Mouse (Mus musculus): ENCODE measurements at regions not wholly inside any gene's neighbourhood (a gene's known extent, or its start where the extent isn't known, plus 50 kb on each side); places are given as distances from the start of the nearest gene placed in this dataset.

DNA sequence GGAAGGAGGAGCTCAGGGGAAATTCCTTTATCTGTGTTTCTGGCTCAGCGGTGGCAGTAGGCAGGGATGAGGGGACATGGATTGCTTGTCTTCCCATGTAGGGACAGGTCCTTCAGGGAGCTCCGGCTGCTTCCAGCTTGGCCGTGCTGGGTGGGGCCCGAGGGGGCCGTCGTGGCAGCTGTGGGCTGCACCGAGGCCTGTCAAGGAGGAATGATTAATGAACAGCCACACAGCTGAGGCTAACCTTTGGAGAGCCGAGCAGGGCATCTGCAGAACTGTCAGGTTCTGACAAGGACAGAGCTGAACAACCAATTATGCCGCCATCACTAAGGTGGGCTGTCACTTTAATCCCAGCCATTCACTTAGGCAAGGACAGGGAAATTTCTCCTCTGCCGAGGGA is 300.0 kb downstream of the 3100002H09Rik start:
- 40% methylated on average over 10 of the region's 10 CpGs for WGBS
- Histone ChIP-seq H3K4me1 (0 out of 2 replicates have a peak, but pooled peaks cover 3% of the 10 kb centered on the region), H3K27me3 (no peaks in the 10 kb centered on the region), H3K4me3 (no peak overlapping the region), H3K4me2 (no peak overlapping the region), H3K9ac (no peak overlapping the region), H3K9me3 (no peaks in the 10 kb centered on the region; the same call in 1 of the 2 replicates), H3K36me3 (no peaks in the 10 kb centered on the region), H3K27ac (no peak overlapping the region)
- no peak for ATAC-seq (ENCODE audit: insufficient number of reproducible peaks, insufficient read depth, low FRiP score, low TSS enrichment, low read depth)

DNA sequence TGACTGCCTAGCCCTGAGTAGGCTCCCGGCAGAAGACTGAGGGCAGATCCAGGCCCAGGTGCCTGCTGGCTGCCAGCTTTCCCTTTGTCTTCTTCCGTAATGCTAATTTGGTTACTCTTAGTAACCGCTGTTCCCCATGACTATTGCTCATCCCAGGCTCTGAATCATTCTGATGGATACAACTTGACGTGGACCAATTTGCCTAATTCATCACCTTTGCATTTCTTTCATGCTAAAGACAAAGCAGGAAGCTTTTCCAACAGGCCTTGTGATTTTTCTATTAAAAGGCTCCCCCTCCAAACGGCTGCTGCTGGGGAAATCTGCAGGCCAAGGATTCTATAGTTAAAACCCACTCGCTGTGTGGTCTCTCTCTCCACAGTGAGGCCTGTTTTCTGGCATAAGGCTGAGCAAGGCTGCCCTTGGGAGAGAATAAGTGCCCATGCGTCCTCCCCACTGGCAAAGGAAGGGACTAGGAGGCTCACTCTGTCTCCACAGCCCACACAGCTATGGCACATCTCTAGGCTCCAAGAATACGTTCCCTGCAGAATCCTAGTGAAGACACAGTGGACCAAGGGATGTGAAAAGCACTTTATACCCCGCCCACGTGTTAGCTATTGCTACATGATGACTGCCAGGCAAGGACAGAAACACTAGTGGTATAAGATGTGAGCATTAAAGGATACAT is 304.6 kb downstream of the 3100002H09Rik start:
- ATAC-seq (ENCODE audit: insufficient number of reproducible peaks, insufficient read depth, low FRiP score, low TSS enrichment, low read depth) = no peak
- Histone ChIP-seq H3K36me3 (no peaks in the 10 kb centered on the region), H3K27me3 (peaks cover 4% of the 10 kb centered on the region; the same call in 1 of the 2 replicates), H3K9ac (no peak overlapping the region), H3K4me3 (no peak overlapping the region), H3K4me1 (0 out of 2 replicates have a peak, but pooled peaks cover 3% of the 10 kb centered on the region), H3K27ac (no peak overlapping the region), H3K9me3 (no peaks in the 10 kb centered on the region), H3K4me2 (no peak overlapping the region)
- WGBS = 71% methylated on average over 10 of the region's 10 CpGs

DNA sequence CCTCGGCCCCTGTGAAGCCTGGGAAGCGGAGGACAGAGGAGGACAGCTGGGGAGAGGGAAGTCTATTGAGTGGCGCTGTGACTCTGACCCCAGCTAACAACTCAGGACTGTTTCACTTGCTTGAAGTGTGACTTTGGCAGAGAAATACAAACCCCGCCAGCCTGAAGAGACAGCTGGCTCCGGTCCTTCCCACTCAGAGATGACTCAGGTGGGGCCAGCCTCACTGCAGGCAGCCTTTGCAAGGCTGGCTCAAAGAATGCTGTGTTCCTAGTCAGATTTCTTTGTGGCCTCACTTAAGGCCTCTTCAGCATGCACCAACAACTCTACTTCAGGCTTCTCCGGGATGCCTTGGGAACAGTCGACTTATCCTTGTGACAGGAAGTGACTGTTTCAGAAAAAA is 307.7 kb downstream of the 3100002H09Rik start:
- H3K36me3 ChIP-seq = no peaks in the 10 kb centered on the region
- no peak overlapping the region for H3K9ac ChIP-seq
- 48% methylated on average over 7 of the region's 7 CpGs for whole genome bisulfite sequencing
- peaks cover 9% of the 10 kb centered on the region; the same call in 1 of the 2 replicates for H3K27me3 ChIP-seq
- no peak overlapping the region for H3K4me3 ChIP-seq
- peaks cover 9% of the 10 kb centered on the region; the same call in 1 of the 2 replicates for H3K4me1 ChIP-seq
- H3K9me3 ChIP-seq = no peaks in the 10 kb centered on the region
- no peak overlapping the region for H3K4me2 ChIP-seq
- ATAC-seq (ENCODE audit: insufficient number of reproducible peaks, insufficient read depth, low FRiP score, low TSS enrichment, low read depth) = no peak
- 0 out of 2 replicates have a peak overlapping the region, but pooled peaks have one; percentile 4 for H3K27ac ChIP-seq

DNA sequence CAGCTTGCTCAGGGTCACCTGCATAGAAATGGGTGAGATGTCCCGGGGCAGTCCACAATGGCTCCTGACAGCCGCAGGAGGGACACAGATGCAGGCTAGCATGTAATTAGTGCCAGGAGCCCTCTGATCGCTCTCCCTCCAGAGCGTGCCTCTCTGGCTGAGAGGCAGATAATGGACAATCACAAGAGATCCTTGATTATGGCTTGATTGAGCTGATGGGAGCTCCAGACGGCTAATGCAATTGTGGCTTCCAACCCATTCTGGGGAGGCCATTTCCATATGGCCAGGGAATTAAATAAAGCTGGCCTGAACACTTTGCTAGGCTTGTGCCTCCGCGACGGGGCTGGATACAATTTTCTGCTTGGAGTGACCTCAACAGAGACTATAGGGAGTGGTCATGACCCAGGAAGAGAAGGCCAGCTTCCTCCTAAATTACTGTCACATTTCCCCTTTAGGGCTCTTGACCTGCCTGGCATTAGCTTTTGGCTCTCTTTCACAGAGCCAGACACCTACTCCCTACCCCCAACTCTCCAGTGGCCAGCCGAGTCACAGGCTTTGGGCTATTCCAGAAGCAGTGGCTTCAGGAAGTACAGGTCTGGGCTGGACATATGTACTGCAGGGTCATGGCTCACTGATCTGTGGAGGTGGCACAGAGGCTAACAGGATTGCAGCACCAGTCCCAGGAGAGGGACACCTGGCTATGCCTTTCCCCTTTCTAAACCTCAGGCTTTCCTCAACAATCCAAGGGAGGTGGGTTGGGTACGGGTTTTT is 311.8 kb downstream of the 3100002H09Rik start:
- H3K4me2 ChIP-seq = no peak overlapping the region
- peaks cover 9% of the 10 kb centered on the region; the same call in 1 of the 2 replicates for H3K4me1 ChIP-seq
- H3K27ac ChIP-seq = no peak overlapping the region
- H3K36me3 ChIP-seq = no peaks in the 10 kb centered on the region
- no peaks in the 10 kb centered on the region for H3K9me3 ChIP-seq
- no peak overlapping the region for H3K9ac ChIP-seq
- 19% methylated on average over 10 of the region's 10 CpGs for WGBS
- H3K27me3 ChIP-seq = peaks cover 9% of the 10 kb centered on the region; the same call in 1 of the 2 replicates
- H3K4me3 ChIP-seq = no peak overlapping the region
- ATAC-seq (ENCODE audit: insufficient number of reproducible peaks, insufficient read depth, low FRiP score, low TSS enrichment, low read depth) = no peak

DNA sequence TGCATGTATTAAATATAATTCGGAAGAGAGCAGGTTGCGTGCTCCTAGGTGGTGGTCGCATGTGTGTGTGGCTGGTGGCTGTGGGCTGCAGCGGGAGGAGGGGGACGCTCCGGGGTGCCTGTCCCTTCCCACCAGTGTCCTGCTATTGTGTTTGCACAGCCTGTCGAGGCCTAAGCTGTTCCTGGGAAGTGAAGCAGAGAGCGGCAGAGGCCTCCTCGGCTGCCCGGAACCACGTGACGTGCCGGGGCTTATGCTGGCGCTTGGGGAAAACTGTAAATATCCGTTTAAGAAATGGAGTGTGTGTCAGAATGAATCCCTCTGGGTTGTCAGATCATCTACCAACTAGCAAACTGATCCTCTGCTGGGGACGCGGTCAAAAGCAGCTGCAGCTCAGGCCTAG is 318.3 kb downstream of the 3100002H09Rik start:
- ATAC-seq (ENCODE audit: insufficient number of reproducible peaks, insufficient read depth, low FRiP score, low TSS enrichment, low read depth) = no peak
- Histone ChIP-seq H3K4me1 (peaks cover 13% of the 10 kb centered on the region), H3K27ac (no peak overlapping the region), H3K27me3 (no peaks in the 10 kb centered on the region), H3K9ac (no peak overlapping the region), H3K4me2 (peak overlapping the region; percentile 22), H3K4me3 (no peak overlapping the region), H3K9me3 (no peaks in the 10 kb centered on the region), H3K36me3 (no peaks in the 10 kb centered on the region)
- 30% methylated on average over 17 of the region's 17 CpGs for WGBS

DNA sequence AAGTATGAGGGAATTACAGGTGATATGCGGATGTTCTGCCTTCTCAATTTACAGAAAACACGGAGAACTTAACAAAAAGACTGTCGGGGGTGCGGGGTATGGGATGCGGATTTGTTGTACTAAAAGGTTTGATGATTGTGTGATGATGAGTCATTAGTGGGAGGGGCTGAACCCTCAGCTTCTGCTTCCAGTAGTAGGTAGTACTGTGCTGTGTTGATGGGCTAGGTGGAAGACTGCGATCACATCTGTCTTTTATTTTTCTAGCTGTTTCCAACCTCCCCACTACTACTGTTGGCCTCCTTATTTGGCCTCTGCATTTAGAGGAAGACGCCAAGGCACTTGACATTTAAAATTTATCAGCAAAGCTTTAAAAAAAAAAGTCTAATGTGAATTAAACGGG is 318.8 kb downstream of the 3100002H09Rik start:
- Histone ChIP-seq H3K9me3 (no peaks in the 10 kb centered on the region), H3K9ac (no peak overlapping the region), H3K36me3 (no peaks in the 10 kb centered on the region), H3K27me3 (no peaks in the 10 kb centered on the region), H3K4me2 (no peak overlapping the region), H3K4me1 (peaks cover 13% of the 10 kb centered on the region), H3K27ac (no peak overlapping the region), H3K4me3 (no peak overlapping the region)
- 54% methylated on average over 8 of the region's 8 CpGs for WGBS
- no peak for ATAC-seq (ENCODE audit: insufficient number of reproducible peaks, insufficient read depth, low FRiP score, low TSS enrichment, low read depth)

DNA sequence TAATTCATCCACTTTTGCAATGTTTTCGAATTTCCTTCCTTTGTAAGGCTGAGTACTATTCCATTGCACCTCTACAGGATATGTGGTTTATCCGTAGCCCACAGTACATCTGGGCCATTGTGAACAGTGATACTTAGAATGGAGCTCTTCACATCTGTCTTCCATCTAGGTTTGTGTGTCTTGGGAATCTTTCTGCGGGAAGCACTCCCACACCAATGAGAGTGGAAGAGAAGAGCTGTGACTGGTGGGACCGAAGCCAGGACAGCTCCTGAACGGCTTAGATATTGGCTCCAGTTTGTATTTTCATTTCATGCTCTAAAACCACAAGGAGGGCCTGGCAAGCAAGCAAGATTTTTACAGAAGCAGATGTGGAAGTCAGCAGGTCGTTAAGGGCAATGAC is 323.1 kb downstream of the 3100002H09Rik start:
- Histone ChIP-seq H3K4me1 (peaks cover 10% of the 10 kb centered on the region), H3K27me3 (no peaks in the 10 kb centered on the region), H3K4me3 (no peak overlapping the region), H3K9me3 (no peaks in the 10 kb centered on the region), H3K36me3 (no peaks in the 10 kb centered on the region), H3K9ac (no peak overlapping the region), H3K4me2 (no peak overlapping the region), H3K27ac (no peak overlapping the region)
- WGBS = 39% methylated on average over 6 of the region's 6 CpGs
- ATAC-seq (ENCODE audit: insufficient number of reproducible peaks, insufficient read depth, low FRiP score, low TSS enrichment, low read depth) = no peak

DNA sequence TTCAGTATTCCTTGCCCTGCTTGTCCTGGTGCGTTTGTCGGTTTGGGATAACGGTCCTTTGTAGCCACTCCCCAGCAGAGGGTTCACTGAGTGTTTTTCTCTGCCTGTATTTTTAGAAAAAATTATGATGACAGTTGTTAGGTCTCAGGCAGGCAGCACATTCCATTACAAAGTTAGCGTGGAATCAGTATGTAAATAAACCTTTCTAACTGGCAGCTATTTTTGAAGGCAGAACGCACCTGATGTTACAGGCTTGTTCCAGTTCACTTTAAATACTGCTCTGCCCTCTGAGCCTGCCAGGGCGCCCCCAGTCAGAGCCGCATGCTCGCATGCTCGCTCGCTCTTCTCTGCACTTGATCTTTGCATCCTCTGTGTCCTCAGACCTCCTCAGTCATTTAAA is 331.9 kb downstream of the 3100002H09Rik start:
- Histone ChIP-seq H3K36me3 (no peaks in the 10 kb centered on the region), H3K9me3 (no peaks in the 10 kb centered on the region), H3K4me2 (no peak overlapping the region), H3K4me1 (peaks cover 24% of the 10 kb centered on the region), H3K27me3 (peaks cover 8% of the 10 kb centered on the region), H3K9ac (no peak overlapping the region), H3K4me3 (no peak overlapping the region), H3K27ac (no peak overlapping the region; the same call in 1 of the 2 replicates)
- 7% methylated on average over 10 of the region's 10 CpGs for whole genome bisulfite sequencing
- ATAC-seq (ENCODE audit: insufficient number of reproducible peaks, insufficient read depth, low FRiP score, low TSS enrichment, low read depth) = no peak

DNA sequence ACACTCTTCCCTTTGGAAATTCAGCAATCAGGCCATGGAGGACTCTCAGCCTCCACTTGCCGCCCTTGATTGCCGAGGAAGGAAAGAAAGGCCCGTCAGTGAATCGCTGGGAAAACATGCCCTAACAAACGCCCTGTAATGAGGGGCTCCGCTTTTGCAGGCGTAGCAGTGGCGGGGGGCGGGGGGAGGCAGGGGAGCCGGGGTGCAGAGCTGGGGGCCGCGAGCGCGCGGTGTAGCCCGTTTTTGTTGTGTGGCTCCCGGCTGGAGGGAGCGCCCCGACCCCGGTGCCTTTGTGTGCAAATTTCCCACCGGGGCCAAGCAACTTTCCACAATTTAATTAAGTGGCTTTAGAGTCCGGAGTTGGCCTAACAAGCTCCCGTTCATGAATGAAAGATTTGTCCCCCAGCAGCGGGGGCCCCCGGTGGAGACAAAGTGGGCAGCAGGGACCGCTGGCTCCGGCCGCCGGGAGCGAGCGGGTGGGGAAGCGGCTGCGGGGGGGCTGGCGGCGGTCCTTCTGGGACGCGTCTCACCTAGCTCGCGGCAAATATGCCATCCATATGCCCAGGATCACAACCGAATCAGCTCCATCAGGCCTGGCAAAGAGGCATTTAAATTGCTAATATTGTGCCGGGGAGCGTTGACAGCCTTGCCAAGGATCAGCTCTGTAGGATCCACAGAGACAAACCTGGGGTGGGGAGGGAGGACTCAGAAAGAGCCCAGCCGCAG is 333.0 kb downstream of the 3100002H09Rik start:
- Histone ChIP-seq H3K27me3 (peaks cover 8% of the 10 kb centered on the region), H3K4me2 (peak overlapping the region; percentile 90), H3K4me1 (peaks cover 24% of the 10 kb centered on the region), H3K9ac (peak overlapping the region; percentile 75), H3K36me3 (no peaks in the 10 kb centered on the region), H3K9me3 (no peaks in the 10 kb centered on the region), H3K4me3 (peak overlapping the region; percentile 47), H3K27ac (peak overlapping the region; percentile 76)
- ATAC-seq (ENCODE audit: insufficient number of reproducible peaks, insufficient read depth, low FRiP score, low TSS enrichment, low read depth) = no peak; the same call in 1 of the 2 replicates
- WGBS = under 1% methylated on average over 43 of the region's 43 CpGs

DNA sequence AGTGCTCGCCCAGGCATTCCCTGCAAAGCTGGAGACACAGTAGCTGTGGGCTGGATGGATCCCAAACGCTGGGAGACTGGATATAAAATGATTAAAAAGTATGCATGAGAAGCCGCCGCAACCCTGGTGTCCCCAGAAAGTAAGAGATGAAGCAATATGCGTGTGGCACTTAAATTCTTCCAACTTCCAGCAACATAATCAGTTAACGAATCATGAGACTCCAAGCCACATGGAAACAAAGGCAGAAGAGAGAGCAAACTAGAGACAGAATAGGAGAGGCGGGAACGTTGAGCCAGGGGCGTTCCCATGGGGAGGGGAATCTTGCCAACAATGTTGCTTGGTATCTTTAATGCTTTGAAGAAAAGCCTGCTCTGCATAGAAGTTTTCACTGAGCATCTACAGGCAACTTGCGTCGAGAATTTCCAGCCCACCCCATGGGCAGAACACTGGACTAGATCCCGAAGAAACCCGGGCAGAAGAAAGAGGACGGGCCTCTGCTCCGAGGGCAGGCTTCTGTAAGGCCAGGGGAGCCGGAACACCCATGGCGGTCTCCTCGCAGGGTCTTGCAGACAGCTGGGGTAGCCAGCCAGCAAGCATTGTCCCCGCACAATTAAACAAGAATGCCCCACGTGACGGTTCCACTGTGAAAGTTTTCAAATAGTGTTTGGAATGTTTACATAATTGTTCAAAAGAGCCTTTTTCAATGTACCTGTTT is 333.7 kb downstream of the 3100002H09Rik start:
- peak overlapping the region; percentile 76 for H3K27ac ChIP-seq
- H3K4me2 ChIP-seq = peak overlapping the region; percentile 90

DNA sequence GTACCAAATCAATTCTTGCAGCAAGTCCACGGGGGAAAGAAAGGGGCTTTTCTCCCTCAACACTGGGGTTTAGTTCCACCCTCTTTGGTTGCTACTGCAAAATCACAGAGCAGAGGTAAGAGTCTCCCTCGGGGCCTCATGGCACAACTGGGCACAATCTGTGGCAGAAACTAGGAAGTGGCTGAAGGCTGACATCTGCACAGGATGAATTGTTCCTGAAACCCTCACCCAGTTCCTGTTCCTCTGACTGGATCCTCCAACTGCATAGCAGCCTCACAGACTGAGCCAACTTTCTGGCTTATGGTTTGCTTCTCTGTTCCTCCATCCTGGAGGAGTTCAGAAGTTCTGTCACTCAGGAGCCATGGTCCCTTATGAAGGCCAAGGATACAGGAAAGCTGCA is 338.6 kb downstream of the 3100002H09Rik start:
- ATAC-seq (ENCODE audit: insufficient number of reproducible peaks, insufficient read depth, low FRiP score, low TSS enrichment, low read depth) = no peak
- 65% methylated on average over 2 of the region's 2 CpGs for WGBS

More for the DNA sequence above, 333.7 kb downstream of the 3100002H09Rik start:
- H3K27me3 ChIP-seq = peaks cover 8% of the 10 kb centered on the region
- H3K4me1 ChIP-seq = peaks cover 24% of the 10 kb centered on the region
- peak overlapping the region; percentile 75 for H3K9ac ChIP-seq
- no peaks in the 10 kb centered on the region for H3K9me3 ChIP-seq
- peak; percentile 66; the same call in 1 of the 2 replicates for ATAC-seq (ENCODE audit: insufficient number of reproducible peaks, insufficient read depth, low FRiP score, low TSS enrichment, low read depth)
- no peaks in the 10 kb centered on the region for H3K36me3 ChIP-seq
- 2% methylated on average over 21 of the region's 21 CpGs for WGBS
- H3K4me3 ChIP-seq = peak overlapping the region; percentile 47

More for the DNA sequence above, 338.6 kb downstream of the 3100002H09Rik start:
- Histone ChIP-seq H3K4me1 (peaks cover 6% of the 10 kb centered on the region), H3K27ac (no peak overlapping the region), H3K36me3 (no peaks in the 10 kb centered on the region), H3K27me3 (no peaks in the 10 kb centered on the region), H3K9me3 (no peaks in the 10 kb centered on the region), H3K4me3 (no peak overlapping the region), H3K4me2 (no peak overlapping the region), H3K9ac (no peak overlapping the region)

Measured in embryonic facial prominence, embryonic 13.5 days (tissue).